Mouse (Mus musculus) forebrain, embryonic 14.5 days (tissue): ENCODE results near the gene Extl2. TPM values are rescaled to one million over a fixed set of nuclear protein-coding genes. Genes with fewer than 3 reads are reported as not detected.

Experiments used
- microRNA-seq: library from miRNA; unstranded; fragments of <30 nt; microRNA quantifications from one replicate; pipeline ENCODE4, GENCODE M21; 2016
- polyA plus RNA-seq: library from polyadenylated mRNA; unstranded; fragments of >200 nt; fragmentation: Nextera tagmentation; extraction: Ambion mirVana; gene quantifications from 2 replicates; pipeline ENCODE4 v1.2.1, GENCODE M21; 2014

Extl2 gene
- polyA plus RNA-seq, 1 experiment from 2014 or later = 29.9 TPM

Small RNA genes within 50 kb of the gene (microRNA-seq; reads per million reads assigned to microRNA genes)
- not detected for gene Mir669n

Other genes starting within 250 kb of the Extl2 start
- 24.6 and 27.4 TPM in 2 replicates for gene Dph5, start 119.6 kb upstream of the Extl2 start, polyA plus RNA-seq
- gene Slc30a7, start 56 bp upstream of the Extl2 start, polyA plus RNA-seq = 22.2 and 23.1 TPM in 2 replicates
- gene Vcam1, start 122.2 kb downstream of the Extl2 start, polyA plus RNA-seq = 33.1 and 35.6 TPM in 2 replicates
- 5.2 and 9.6 TPM in 2 replicates for gene Gpr88, start 246.0 kb downstream of the Extl2 start, polyA plus RNA-seq